Mouse (Mus musculus): ENCODE measurements around the gene Gm43518.

DNA sequence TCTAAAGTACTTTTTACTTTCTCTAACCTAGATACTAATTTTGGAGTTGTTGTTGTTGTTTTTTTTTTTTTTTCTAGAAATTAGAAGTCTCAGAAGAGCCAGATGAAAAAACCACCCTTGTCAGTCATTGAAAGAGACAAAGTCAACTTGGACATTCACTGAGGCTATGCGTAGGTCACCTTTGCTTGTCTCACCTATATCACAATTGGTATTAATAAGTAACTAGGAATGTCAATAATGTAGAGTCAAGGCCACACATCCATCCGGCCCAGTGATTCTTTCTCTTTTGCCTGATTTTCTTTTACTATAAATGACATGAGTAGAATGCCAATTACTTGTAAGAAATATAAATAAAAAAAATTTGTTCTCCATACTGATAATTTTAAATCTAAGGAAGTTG, 39.5 kb downstream of the Gm43518 start:
- TF ChIP-seq GABPA (IDR thresholded peaks at IDR 0.05; ENCODE audit: low read depth, low read length) = no peak
- TF ChIP-seq POLR2A (IDR thresholded peaks at IDR 0.05; ENCODE audit: control insufficient read depth in 1 of 2, insufficient read depth in 1 of 2, low read depth in 1 of 2, low read length in 2 of 2, poor library complexity in 1 of 2) = no peak
- no peak for TF ChIP-seq GATA1 (IDR thresholded peaks at IDR 0.05; ENCODE audit: low read depth, low read length)
- no peak for TF ChIP-seq E2F4 (IDR thresholded peaks at IDR 0.05; ENCODE audit: borderline replicate concordance, low read depth, low read length)
- no peak for TF ChIP-seq EP300 (IDR thresholded peaks at IDR 0.05; ENCODE audit: low read depth in 1 of 2, low read length in 2 of 2)
- TF ChIP-seq RCOR1 (IDR thresholded peaks at IDR 0.05; ENCODE audit: low read depth, low read length) = no peak
- no peak for TF ChIP-seq MXI1 (IDR thresholded peaks at IDR 0.05; ENCODE audit: low read depth, low read length)
- no peak for TF ChIP-seq NRF1 (IDR thresholded peaks at IDR 0.05; ENCODE audit: insufficient read depth, low read depth, low read length, poor library complexity, severe bottlenecking)
- no peak for TF ChIP-seq POLR2AphosphoS5 (IDR thresholded peaks at IDR 0.05; ENCODE audit: borderline replicate concordance, low read depth, low read length)
- TF ChIP-seq USF2 (IDR thresholded peaks at IDR 0.05; ENCODE audit: borderline replicate concordance in 1 of 2, insufficient read depth in 1 of 2, low read depth in 1 of 2, low read length in 2 of 2) = no peak
- TF ChIP-seq MEF2A (IDR thresholded peaks at IDR 0.05; ENCODE audit: extremely low read depth, insufficient replicate concordance, low read depth, low read length, poor library complexity, severe bottlenecking) = no peak
- TF ChIP-seq CTCF (IDR thresholded peaks at IDR 0.05 in 2 of 3, conservative IDR thresholded peaks at IDR 0.05 in 1 of 3; ENCODE audit: control insufficient read depth in 1 of 3, insufficient read depth in 1 of 3, low read depth in 2 of 3, low read length in 3 of 3, poor library complexity in 1 of 3, severe bottlenecking in 1 of 3) = no peak

All from MEL (cell line).